Mouse (Mus musculus): ENCODE results near the gene Adh7.

The Adh7 gene

DNA sequence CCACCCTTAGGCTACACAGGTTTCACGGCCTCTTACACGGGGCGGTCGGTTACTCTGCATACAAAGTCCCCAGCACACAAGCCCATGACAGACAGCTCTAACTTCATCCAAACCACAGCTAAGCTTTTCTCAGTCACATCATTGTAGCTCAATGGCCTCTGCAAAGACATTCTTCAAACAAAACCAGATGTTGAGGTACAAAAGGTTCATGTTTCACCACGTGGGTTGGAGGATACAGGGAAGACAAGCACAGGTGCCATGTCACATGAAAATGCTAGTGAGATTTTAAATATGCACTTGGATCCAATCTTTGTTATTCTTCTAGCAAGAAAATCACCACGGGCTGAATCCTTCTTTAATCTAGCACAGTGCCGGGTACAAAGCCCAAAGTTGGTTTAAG, 7.8 kb downstream of the Adh7 start:
- DNase-seq, result no peak

DNA sequence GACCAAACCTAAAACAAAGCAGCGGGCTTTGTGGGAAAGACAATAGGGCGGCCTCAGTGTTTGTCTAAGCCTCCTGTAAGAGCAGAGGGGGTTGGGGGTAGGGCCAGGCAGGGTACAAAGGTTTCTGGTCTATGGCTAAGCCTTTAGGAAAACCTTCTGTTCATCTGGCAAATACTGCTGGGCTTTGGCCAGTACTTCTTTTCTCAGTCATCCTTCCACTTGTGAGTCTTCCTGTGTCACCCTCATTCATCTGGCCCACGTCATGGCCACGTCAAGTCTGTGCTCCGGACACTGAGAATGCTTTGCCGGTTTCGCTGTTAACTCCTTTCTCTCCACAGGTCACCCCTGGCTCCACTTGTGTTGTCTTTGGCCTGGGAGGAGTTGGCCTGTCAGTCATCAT, 8.3 kb downstream of the Adh7 start:
- DNase-seq, result peak; percentile 90

DNA sequence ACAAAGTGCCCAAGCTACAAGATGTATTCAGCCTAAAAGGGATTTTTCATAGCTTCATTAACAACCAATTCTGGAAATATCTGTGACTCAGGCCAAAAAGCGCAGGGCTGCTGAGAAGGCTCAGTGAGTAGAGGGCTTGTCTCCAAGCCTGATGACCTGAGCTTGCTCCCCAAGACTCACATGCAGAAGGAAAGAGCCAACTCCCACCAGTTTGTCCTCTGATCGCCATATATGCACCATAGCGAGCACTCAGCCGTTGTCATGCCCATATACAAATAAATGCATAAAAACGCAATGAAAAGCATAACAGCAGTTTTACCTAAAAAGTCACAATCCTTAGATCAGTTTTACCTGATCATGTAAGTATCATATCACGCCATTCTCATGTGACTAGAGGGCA, 8.9 kb downstream of the Adh7 start:
- peak; percentile 59 for DNase-seq

DNA sequence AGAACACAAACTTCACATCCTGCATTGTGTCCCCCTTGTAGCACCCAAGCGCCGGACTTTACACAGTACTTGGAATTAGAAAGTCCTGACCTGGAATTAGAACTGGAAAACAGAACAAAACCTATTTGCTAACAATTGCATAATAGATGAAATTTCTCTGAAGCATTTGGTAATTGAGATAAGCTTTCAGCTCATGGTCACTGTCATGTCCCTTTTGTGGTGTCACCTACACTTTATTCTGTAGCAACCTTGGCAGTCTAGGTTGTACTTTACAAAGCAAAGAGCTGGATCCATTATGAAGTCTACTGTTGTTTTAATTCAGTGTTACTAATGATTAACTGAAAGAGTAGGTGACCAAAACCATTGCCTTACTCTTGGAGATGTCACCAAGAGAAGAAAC, 9.5 kb downstream of the Adh7 start:
- DNase-seq, result no peak

DNA sequence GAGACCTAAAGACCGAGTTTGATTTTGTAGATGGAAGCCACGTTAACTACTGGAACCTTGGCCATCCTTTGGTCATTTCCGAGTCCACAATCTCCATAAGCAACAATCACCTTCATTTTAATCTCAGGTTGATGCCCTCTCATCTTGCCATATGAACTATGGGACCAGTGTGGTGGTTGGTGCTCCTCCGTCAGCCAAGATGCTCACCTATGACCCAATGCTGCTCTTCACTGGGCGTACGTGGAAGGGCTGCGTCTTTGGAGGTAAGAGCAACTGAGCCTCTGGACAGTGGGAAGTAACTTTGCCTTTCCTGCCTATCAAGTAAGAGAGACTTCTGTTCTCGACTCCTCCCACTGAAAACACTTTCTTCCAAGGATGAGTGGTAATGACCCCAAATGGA, 10.2 kb downstream of the Adh7 start:
- DNase-seq, result peak; percentile 71

DNA sequence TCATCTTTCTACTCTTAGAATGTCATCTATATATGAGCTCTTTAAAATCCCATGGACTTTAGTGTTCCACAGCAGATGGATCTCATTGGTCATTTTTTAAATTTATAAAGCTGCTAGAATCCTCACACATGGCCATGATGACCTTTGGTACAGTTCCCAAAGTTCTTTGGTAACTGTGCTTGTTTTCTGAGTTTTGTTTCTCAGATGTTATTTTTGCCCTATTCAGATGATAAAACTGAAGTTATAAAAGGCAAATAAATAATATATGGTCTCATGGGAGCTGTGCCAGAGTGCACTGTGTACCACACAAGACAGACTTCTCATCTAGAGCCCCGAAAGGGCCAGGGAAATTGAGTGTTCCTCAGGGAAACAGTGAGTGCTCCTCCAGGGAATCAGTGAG, 11.9 kb downstream of the Adh7 start:
- DNase-seq, result no peak

DNA sequence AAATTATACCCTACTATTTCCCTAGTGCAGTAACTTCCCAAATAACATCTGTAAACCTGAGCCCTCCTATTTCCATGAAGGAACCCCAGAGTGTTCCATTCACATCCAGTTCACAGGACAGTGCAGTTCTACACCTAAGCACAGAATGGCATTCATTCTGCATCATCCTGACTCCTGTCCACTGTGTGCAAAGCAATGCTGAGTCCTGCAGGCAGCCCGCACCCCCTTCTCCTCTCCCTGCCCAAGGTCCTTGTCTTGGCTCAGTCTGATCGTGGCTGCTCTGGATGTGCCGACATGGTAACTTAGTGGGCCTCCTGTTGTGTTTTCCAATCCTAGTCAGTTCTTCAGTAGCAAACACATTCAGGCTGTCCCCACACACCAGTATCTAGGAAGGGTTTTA, 12.7 kb downstream of the Adh7 start:
- no peak for DNase-seq

DNA sequence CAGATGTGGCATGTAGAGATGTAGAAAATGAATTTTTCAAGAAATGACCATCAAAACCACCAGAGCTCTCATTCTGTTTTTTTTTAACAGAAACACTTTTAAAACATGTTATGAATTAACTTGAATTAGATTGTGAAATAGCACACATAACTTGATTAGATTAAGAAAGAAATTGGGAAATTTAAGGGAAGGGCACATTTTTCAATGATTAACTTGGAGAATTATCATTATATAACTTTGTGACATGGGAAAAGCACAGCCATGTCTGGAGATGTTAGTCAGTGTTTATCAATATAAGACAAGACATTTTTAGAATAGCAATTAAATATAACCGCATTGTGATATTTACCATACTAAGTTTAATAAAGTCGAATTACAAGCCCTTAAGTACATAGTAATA, 14.0 kb downstream of the Adh7 start:
- no peak for DNase-seq

DNA sequence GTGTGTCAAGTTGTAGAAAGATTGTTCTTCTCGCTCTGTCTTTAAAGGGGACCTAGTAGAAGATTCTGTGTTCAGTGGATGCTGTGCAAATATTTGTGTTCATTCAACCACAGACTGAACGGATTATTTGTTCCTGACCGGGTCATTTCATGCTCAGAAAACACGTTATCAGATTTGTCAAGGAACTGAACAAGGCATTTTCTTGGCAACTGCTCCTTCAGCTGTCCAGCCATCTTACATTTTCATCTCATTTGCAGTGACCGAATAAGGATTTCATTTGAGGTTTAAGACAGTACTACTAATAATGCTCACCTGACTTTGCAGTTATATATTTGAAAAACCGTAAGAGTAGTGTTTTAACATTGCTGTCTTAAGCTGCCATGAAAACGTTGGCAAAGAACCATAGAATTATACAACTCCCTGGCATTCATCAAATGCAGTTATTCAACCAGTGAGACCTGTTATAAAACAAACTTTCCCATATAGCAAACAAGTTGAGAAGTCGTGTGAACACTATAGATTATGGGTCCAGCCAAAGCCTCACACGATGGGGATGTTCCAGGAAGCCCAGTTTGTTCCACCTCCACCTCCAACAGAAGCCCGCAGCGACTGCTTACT, 19.1 kb downstream of the Adh7 start:
- DNase-seq, result peak; percentile 52

DNA sequence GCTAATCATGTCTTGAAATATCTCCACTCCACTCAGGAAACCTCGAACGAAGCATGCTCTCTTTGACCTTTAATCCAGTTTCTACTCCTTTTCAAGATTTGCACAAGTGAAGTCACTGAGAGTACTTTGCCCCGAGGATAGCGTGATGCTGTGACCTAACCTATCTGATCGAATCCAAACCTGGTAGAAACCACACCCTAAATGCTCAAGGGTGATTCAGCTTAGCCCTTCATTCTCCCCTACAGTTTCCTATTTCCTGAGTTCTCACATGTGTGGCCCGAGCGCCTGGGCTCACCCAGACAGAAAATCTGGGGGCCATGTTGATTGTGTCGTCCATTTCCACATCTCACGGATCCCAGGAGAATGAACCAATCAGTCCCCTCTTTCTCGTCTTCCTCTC, 20.5 kb downstream of the Adh7 start:
- peak; percentile 66 for DNase-seq

DNA sequence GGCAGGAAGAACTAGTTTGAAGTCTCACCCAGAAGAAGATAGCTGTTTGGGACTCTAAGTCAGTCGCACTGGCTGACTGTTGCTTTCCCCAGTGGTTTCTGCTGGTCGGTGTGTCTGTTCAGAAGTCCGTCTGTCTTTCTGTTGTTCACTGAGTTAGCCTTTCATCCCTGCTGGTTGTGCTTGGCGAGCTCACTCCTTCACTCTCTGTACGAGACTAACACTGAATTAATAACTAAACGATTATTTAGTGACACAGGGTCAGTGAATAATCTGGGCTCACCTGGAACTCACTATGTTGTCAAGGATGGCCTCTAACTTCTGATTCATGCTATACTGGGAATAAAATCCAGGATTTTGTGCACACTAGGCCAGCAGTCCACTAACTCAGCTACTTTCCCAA, 21.9 kb downstream of the Adh7 start:
- DNase-seq, result no peak

DNA sequence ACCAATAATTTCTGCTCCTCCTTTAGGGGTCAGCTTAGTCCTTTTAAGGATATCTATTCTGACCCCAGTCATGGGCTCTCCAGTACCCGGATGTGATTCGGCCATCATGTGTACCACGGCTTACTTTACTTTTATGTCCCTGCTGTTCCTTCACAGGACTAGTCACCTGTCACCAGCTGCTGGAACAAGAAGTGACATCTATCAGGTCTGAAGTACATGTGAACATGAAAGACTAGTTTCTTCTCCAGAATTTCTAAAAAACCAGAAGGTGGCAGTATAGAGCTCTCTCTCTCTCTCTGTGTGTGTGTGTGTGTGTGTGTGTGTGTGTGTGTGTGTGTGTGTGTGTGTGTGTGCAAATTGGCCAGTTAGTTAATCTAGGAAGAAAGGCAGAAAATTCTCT, 22.9 kb downstream of the Adh7 start:
- DNase-seq, result no peak

DNA sequence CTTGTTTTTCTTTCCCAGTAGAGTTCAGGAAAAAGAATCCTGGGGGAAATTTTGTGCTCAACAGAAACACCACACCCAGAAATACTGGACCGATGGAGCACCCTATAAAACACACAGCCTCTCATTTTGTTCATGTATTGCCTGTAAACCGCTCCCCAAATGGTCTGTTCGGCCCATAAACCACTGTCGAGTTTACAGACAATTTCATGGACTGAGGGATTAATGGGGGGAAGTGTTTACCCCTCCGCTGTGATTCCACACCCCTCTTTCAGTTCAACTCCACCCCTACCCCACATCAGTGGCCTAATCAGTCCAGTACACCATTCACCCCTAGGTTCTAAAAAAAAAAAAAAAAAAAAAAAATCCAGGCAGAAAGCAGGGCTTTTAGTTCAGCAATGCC, 23.4 kb downstream of the Adh7 start:
- DNase-seq, result no peak

DNA sequence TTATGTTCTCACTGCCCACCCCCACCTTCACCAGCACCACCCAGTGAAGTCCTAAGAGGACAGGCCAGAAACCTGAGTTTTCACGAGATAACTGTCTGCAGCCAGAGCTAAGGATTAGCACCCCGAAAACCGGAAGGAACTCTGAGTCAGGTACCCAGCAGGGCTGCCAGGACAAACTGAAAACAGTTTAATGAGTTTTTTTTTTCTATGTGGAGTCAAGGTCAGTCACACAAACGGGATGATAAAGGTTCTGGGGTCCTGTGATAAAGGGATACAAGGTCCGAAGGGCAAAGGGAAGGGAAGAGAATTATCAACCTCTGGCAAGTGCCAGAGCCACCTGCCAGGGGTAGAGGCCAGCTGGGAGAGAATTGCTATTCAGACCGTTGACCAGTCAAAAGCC, 23.8 kb downstream of the Adh7 start:
- peak; percentile 95 for DNase-seq

DNA sequence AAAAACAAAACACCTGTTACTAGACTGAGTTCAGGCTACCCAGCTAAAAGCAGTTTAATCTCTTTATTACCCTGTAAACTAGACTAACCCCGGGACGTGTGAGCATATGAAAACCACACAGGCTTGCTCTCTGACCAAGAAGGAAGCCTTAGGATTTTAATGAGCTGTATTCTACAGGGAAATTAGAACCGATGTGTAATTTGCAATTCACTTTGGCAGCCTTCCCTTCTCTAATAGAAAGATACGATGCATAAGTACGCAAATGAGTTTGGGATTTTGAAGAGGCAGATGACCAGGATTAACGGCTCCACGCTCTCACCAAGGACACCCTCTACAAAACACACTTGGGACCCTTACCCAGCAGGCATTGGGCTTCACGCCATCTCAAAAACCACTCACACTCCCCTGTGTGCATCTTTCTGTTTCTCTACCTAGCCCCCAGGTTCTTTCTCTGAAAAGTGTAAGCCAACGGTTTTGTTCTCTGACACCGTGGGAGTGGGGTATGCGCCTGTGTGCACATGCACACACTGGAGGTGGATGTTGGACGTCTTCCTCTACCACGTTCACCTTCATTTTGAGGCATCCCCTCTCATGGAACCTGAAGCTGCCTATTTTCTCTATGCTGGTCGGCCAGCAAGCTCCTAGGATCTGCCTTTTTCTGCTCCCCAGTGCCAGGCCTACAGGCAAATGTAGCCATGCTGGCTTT, 24.6 kb downstream of the Adh7 start:
- DNase-seq, result no peak

DNA sequence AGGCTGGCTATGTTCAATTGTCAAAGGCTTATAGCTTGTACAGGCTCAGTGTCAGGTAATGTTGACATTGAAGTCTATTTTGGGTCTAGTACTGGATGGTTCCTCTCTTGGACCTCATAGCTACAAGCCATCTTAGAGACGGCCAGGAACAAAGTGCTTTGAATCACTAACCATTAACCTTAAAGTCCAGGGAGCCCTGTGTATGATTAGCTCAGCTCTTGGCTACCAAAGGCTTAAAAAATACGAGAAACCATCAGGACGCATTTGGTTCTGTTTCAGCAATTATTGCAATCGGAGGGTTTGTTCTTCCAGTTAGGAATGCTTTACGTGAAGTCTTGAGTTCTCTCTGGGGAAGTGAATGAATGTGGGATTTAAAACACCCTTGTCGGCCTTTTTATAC, 25.4 kb downstream of the Adh7 start:
- no peak for DNase-seq

DNA sequence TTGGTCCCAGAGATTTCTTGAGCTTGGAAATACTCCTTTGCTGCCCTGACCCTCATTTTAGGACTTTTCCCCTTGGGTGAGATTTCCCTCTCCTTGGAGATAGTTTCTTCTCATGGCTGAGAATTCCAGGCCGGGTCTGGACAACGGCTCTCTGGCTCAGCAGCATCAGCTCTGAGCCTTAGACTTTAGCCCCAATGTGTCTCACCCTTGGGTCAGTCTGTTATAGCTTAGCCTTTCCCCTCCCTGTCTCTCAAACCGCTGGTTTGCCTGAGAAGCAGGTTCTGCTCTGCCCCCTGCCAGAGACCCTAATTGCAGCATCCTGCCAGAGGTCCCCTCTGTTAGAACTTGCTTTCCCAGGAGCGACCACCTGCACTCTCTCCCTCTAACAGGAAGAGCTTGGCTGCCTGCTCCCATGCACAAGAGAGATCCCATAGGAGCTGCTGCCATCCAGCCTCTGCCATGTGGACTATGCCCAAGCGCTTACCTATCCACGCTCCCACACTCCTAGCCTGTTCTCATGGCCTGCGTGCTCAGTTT, 26.8 kb downstream of the Adh7 start:
- no peak for DNase-seq

DNA sequence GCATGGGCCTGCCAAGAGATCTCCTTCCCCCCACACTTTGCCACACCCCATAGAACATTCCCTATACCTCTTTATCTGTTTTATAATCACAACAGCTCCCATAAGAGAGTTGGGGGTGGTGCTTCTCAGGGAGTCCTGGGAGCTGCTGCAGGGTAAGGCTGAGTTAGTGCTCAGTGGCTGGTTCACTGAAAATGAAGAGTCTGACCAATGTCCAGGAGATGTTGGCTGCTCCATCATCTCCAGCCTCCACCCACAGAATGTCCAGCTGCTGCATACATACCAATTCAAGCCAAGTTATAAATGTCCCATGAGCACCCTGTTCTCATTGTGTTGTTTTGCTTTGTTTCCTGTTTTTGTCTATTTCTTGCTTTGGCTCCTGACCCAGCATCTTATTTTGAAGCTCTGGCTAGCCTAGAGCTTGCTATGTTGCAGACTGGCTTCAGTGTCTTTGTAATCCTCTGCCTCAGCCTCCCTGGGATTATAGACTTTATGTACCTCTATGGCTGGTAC, 29.0 kb downstream of the Adh7 start:
- peak; percentile 96 for DNase-seq

DNA sequence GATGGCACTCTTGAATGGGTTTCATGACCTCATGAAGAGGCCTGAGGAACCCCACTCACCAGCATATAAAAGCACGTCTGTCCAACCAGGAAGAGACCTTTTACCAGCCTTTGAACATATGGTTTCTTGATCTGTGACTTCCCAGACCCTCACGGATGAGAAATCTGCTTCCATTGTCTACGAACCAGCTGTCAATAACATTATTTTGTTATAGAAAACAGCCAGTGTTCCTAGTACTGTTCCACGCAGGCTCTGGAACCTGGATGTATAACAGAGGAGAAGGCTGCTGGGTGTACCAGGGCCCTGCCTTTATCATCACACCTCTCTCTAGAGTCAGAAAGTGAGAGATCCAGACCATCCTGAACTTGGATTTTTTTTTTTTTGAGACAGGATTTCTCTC, 29.7 kb downstream of the Adh7 start:
- DNase-seq, result peak; percentile 95

DNA sequence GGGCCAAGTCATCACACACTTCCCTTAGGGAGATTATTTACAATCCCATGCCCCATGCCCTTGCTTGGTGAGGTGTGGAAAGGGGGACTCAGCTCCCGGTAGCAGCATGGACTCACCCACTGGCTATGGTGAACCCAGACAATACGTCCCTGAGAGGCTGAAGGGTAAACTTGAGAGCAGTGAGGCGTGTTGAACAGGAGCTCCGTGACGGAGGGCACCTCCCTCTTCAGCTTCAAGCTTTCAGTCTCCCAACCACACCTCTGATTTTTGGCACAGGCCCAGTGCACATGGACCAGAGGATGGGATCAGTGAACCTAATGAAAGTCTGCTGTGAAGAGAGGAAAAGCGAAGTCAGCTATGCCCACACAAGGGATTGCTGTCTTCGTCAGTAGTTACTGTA, 30.5 kb downstream of the Adh7 start:
- peak; percentile 96 for DNase-seq

DNA sequence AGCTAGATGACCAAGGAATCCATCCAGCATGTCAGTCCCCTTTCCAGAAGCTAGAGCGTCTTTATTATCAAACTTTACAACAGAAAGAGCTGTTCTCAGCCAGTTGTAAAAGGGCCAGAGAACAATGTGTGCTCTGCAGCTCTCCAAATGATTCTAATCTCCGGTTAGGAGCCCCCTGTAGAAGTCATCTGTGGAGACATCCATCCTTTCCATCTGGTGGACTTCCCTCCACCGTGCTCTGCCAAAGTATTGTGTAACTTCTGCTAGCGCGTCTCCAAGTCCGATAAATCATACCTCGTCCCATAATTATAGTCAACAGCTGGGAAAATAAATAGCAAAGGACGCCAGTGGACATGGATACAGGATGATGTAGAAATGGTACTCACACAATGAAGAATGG, 31.2 kb downstream of the Adh7 start:
- DNase-seq, result peak; percentile 99

DNA sequence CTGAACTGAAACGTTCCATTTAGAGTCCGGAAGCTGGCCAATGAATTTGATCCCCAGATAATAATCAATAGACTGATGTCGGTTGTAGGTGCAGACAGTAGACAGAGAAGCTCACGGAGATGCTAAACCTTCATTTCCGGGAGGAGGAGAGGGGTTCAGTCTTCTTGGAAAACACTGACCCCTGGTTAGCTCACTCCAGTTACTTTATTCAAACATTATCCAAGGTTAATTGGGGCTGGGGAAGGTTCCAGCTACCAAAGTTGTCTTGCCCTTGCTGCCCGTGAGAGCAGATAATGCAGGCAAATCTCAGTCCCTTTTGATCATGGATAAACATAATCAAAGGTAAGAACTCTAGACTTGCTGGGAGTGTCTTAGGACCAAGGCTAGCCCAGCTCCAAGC, 33.6 kb downstream of the Adh7 start:
- no peak for DNase-seq

DNA sequence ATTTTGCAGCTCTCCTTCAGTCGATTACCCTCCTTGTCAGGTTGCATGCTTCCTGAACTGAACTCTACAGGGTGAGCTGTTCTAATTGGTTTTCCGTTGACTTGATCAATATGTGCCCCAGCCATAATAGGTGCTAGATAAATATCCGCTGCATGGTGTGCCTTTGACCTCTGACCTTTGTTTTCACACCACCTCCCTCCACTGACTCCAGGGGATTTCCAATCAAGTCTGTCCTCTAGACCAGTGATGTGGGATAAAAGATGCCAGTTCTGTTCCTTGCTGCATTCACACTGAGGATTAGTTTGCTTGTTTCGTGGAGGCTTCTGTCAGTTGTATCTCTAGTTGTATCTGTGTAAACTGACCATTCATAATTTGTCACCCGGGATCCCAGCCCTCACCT, 36.6 kb downstream of the Adh7 start:
- DNase-seq, result peak; percentile 83

DNA sequence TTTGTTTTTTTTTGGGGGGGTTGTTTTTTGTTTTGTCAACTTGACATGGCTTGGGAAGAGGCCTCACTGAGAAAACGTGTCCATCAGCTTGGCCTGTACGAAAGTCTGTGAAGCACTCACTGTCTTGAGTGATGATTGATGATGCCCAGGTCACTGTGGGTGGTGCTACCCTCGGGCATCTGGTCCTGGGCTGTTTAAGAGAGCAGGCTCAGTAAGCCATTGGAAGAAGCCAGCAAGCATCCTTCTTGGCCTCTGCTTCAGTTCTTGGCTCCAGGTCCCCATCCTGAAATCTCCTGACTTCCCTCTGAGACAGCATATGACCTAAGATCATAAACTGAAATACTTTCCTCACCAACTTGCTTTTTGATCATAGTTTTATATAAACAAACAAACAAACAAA, 37.8 kb downstream of the Adh7 start:
- DNase-seq, result peak; percentile 92
